Mouse (Mus musculus): Measurements from ENCODE around the gene Mtf2. TPM values are rescaled to one million over a fixed set of nuclear protein-coding genes. Genes with fewer than 3 reads are reported as not detected.
"Not testable (repeated sequence)": the region's sequence is repeated elsewhere in the genome, so short reads cannot be mapped to it uniquely, and the experiment has no call there.

Gene Mtf2
- polyA plus RNA-seq, 1 experiment = 0.46 TPM

DNA sequence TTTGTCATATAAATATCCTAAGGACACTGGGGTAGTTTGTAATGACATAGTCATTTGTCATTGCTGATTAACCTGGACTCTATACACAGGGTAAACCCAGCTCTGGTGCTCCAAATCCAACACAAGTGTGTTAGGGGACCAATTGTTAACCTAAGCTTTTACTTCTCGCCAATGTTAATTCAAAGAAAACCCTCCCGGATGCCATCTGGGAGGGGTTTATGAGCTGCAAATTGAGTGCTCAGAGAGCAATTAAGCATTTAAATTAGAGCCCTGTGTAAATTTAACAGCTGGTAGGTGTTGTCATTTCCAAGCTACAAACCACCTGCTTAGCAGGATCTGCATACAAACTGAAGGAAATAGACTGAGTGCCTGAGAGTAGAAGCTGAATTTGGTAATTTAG, 30.0 kb upstream of the Mtf2 start:
- H3K4me1 ChIP-seq (ENCODE audit: control insufficient read depth) = peaks cover 9% of the 10 kb centered on the region
- H3K27me3 ChIP-seq (ENCODE audit: control insufficient read depth) = no peaks in the 10 kb centered on the region; the same call in 1 of the 2 replicates
- TF ChIP-seq TAL1 (IDR thresholded peaks at IDR 0.05; ENCODE audit: low read length) = no peak

GRCm38 (mm10) chr5:108042061-108042460, 23.4 kb upstream of the Mtf2 start:
- no peaks in the 10 kb centered on the region for H3K4me1 ChIP-seq (ENCODE audit: control insufficient read depth)
- H3K9me3 ChIP-seq (ENCODE audit: control insufficient read depth, low read length) = no peaks in the 10 kb centered on the region
- no peaks in the 10 kb centered on the region for H3K36me3 ChIP-seq (ENCODE audit: control insufficient read depth)
- H3K4me3 ChIP-seq (replicated peaks) = no peak overlapping the region
- no peaks in the 10 kb centered on the region; the same call in 1 of the 2 replicates for H3K27me3 ChIP-seq (ENCODE audit: control insufficient read depth)
- no peak for TF ChIP-seq GATA1 (IDR thresholded peaks at IDR 0.05; ENCODE audit: low read length)
- TF ChIP-seq TAL1 (IDR thresholded peaks at IDR 0.05; ENCODE audit: low read length) = no peak

More for the DNA sequence above, 30.0 kb upstream of the Mtf2 start:
- no peak overlapping the region for H3K4me3 ChIP-seq (replicated peaks)
- no peaks in the 10 kb centered on the region for H3K36me3 ChIP-seq (ENCODE audit: control insufficient read depth)
- no peaks in the 10 kb centered on the region for H3K9me3 ChIP-seq (ENCODE audit: control insufficient read depth, low read length)

DNA sequence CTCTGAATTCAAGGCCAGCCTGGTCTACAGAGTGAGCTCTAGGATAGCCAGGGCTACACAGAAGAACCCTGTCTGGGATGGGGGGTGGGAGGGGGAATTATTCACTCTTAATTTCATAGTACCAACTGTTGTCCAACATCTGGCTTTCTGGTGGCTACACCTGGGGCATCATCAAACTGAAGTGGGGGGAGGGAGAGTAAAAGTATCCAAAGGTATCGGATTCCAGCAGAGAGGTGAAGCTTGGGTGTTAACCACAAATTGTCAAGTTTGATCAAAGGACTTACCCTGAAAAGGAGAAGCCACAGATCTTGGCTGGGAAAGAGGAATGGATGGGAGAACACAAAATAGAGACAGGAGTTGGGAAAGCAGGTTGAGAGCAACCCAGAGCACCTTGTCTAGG, 21.6 kb upstream of the Mtf2 start:
- TF ChIP-seq GATA1 (IDR thresholded peaks at IDR 0.05; ENCODE audit: low read length) = no peak
- TF ChIP-seq TAL1 (IDR thresholded peaks at IDR 0.05; ENCODE audit: low read length) = no peak
- H3K9me3 ChIP-seq (ENCODE audit: control insufficient read depth, low read length) = no peaks in the 10 kb centered on the region
- H3K27me3 ChIP-seq (ENCODE audit: control insufficient read depth) = no peaks in the 10 kb centered on the region
- H3K36me3 ChIP-seq (ENCODE audit: control insufficient read depth) = no peaks in the 10 kb centered on the region
- no peaks in the 10 kb centered on the region for H3K4me1 ChIP-seq (ENCODE audit: control insufficient read depth)
- no peak overlapping the region for H3K4me3 ChIP-seq (replicated peaks)

DNA sequence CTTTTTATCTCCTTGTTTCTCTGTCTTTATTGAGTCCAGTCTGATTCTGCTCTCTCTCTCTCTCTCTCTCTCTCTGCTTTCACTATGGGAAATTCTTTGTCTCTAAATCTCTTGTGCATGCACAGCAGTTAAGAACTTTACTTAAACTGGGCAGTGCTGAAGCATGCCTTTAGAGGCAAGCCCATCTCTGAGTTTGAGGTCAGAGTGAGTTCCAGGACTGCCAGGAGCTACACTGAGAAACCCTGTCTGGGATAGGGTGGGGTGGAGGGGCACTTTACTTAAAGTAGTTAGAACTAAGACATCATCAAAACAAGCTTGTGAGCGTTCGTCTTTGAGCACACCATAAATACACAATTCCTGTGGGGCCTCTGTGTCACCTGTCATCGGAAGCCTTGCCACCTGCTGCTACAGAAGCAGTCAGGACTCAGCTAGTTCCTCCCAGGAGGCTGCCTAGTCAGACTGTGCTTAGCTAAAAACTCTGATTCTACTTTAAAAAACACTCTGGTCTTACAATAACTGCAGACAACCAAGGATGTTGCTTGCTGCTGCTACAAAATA, 15.7 kb upstream of the Mtf2 start:
- TF ChIP-seq GATA1 (IDR thresholded peaks at IDR 0.05; ENCODE audit: low read length) = no peak
- no peak for TF ChIP-seq TAL1 (IDR thresholded peaks at IDR 0.05; ENCODE audit: low read length)
- no peak overlapping the region for H3K4me3 ChIP-seq (replicated peaks)

DNA sequence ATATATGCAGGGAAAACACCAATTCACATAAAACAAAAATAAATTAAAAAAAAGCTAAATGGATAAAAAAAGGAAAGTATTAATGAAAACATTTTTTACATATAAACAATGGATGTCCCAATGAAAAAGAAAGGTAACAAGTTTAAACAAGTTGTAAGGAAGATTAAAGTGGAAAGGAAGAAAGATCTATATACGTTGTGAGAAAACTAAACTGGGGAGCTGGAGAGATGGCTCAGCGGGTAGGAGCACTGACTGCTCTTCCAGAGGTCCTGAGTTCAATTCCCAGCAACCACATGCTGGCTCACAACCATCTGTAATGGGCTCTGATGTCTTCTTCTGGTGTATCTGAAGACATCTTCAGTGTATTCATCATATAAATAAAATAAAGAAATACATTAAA, 14.4 kb upstream of the Mtf2 start:
- H3K4me3 ChIP-seq (replicated peaks) = no peak overlapping the region
- no peaks in the 10 kb centered on the region for H3K4me1 ChIP-seq (ENCODE audit: control insufficient read depth)
- TF ChIP-seq GATA1 (IDR thresholded peaks at IDR 0.05; ENCODE audit: low read length) (no peak), TAL1 (IDR thresholded peaks at IDR 0.05; ENCODE audit: low read length) (no peak)
- no peaks in the 10 kb centered on the region for H3K27me3 ChIP-seq (ENCODE audit: control insufficient read depth)
- no peaks in the 10 kb centered on the region for H3K36me3 ChIP-seq (ENCODE audit: control insufficient read depth)
- no peaks in the 10 kb centered on the region for H3K9me3 ChIP-seq (ENCODE audit: control insufficient read depth, low read length)

More for the DNA sequence above, 15.7 kb upstream of the Mtf2 start:
- Histone ChIP-seq H3K27me3 (ENCODE audit: control insufficient read depth) (no peaks in the 10 kb centered on the region), H3K9me3 (ENCODE audit: control insufficient read depth, low read length) (no peaks in the 10 kb centered on the region), H3K36me3 (ENCODE audit: control insufficient read depth) (no peaks in the 10 kb centered on the region), H3K4me1 (ENCODE audit: control insufficient read depth) (no peaks in the 10 kb centered on the region)

GRCm38 (mm10) chr5:108051727-108052126, 13.7 kb upstream of the Mtf2 start:
- H3K27me3 ChIP-seq (ENCODE audit: control insufficient read depth); H3K4me3 ChIP-seq (replicated peaks); H3K9me3 ChIP-seq (ENCODE audit: control insufficient read depth, low read length); H3K36me3 ChIP-seq (ENCODE audit: control insufficient read depth); H3K4me1 ChIP-seq (ENCODE audit: control insufficient read depth): not testable (repeated sequence)

GRCm38 (mm10) chr5:108052200-108052599, 13.3 kb upstream of the Mtf2 start:
- H3K9me3 ChIP-seq (ENCODE audit: control insufficient read depth, low read length) = no peaks in the 10 kb centered on the region
- no peak overlapping the region for H3K4me3 ChIP-seq (replicated peaks)
- H3K27me3 ChIP-seq (ENCODE audit: control insufficient read depth) = no peaks in the 10 kb centered on the region
- no peaks in the 10 kb centered on the region for H3K4me1 ChIP-seq (ENCODE audit: control insufficient read depth)
- TF ChIP-seq GATA1 (IDR thresholded peaks at IDR 0.05; ENCODE audit: low read length) (no peak), TAL1 (IDR thresholded peaks at IDR 0.05; ENCODE audit: low read length) (no peak)
- no peaks in the 10 kb centered on the region for H3K36me3 ChIP-seq (ENCODE audit: control insufficient read depth)

DNA sequence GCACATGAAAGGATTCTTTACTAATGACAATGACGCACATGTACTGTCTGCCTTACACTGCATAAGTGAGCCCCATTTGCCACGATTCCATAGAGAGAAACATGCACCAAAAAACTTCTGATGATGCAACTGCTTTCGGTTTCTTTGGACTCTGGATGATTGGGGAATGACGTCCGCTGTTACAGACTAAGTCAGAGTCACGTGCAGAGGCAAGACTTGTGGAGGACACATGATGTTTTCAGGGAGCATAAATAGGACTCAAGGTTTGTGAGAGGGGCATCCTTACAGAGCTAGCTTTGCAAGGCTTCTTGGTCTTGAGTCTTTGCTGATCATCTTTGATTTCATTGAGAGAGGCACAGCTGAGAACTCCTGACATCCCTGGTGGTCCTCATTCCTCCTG, 11.9 kb upstream of the Mtf2 start:
- H3K4me1 ChIP-seq (ENCODE audit: control insufficient read depth) = no peaks in the 10 kb centered on the region
- no peaks in the 10 kb centered on the region for H3K27me3 ChIP-seq (ENCODE audit: control insufficient read depth)
- no peak overlapping the region for H3K4me3 ChIP-seq (replicated peaks)
- TF ChIP-seq TAL1 (IDR thresholded peaks at IDR 0.05; ENCODE audit: low read length) (no peak), GATA1 (IDR thresholded peaks at IDR 0.05; ENCODE audit: low read length) (no peak)
- H3K36me3 ChIP-seq (ENCODE audit: control insufficient read depth) = no peaks in the 10 kb centered on the region
- no peaks in the 10 kb centered on the region for H3K9me3 ChIP-seq (ENCODE audit: control insufficient read depth, low read length)

- Histone ChIP-seq H3K4me3 (replicated peaks) (no peak overlapping the region), H3K4me1 (ENCODE audit: control insufficient read depth) (peaks cover 7% of the 10 kb centered on the region)
Observed at GRCm38 (mm10) chr5:108060413-108060812, 5.1 kb upstream of the Mtf2 start.

DNA sequence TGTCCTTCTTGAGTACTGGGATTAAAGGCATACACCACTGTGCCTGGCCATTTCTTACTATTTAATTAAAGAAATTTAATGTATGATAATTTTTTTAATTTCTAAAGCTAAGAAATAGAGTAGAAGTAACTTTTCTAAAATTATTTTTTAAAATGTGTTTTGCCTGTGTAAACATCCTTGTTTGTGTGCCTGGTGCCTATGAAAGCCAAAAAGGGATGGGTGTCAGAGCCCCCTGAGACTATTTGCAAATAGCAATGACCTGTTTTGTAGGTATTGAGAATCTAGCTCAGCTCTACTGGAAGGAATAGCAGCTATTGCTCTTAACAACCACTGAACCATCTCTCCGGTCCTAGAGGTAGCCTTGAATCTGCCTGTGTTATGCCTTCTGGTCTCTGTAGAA, 6.8 kb downstream of the Mtf2 start:
- Histone ChIP-seq H3K4me1 (ENCODE audit: control insufficient read depth) (peaks cover 7% of the 10 kb centered on the region), H3K9me3 (ENCODE audit: control insufficient read depth, low read length) (no peaks in the 10 kb centered on the region), H3K27me3 (ENCODE audit: control insufficient read depth) (no peaks in the 10 kb centered on the region), H3K4me3 (replicated peaks) (no peak overlapping the region), H3K36me3 (ENCODE audit: control insufficient read depth) (peaks cover 77% of the 10 kb centered on the region)
- TF ChIP-seq TAL1 (IDR thresholded peaks at IDR 0.05; ENCODE audit: low read length) (no peak), GATA1 (IDR thresholded peaks at IDR 0.05; ENCODE audit: low read length) (no peak)

More at GRCm38 (mm10) chr5:108060413-108060812, 5.1 kb upstream of the Mtf2 start:
- H3K9me3 ChIP-seq (ENCODE audit: control insufficient read depth, low read length) = no peaks in the 10 kb centered on the region
- H3K36me3 ChIP-seq (ENCODE audit: control insufficient read depth) = no peaks in the 10 kb centered on the region
- TF ChIP-seq TAL1 (IDR thresholded peaks at IDR 0.05; ENCODE audit: low read length) = no peak
- no peak for TF ChIP-seq GATA1 (IDR thresholded peaks at IDR 0.05; ENCODE audit: low read length)
- H3K27me3 ChIP-seq (ENCODE audit: control insufficient read depth) = no peaks in the 10 kb centered on the region
